In the genomic region with DNA sequence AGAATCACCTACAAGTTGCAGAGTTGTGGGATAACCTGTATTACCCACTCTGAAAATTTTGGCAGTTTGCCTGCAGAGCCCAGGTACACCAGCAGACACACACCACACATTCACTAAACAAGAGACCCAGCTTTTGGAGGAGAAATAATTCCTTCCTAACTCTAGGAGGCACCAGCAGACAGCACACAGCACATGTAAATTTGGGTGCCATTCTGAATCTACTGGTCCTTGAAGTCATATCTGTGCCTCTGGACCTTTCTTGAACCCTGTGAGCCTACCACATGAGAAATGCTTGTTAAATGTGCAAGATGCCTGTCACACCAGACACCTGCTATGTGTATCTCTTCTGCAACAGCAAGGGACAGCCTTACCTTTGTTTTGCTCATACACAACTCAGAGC, we compare ENCODE assay signal across 21 mouse cellular contexts. TPM values are rescaled to one million over a fixed set of nuclear protein-coding genes. Genes with fewer than 3 reads are reported as not detected.
DNase-seq lines count a peak whose midpoint lies in the region; ATAC-seq and TF ChIP-seq lines count a peak whose summit lies in the region.
"Had no signal": no experiment of that assay in that cellular context is flagged by ENCODE, and none has a peak within 500 bp of the region (broad histone marks: within the 10 kb centered on the region; RNA-seq: fewer than 3 reads in every experiment).

No protein-coding gene starts in this region.

- H3K4me3 ChIP-seq in left cerebral cortex, adult 2 months: no peak overlapping the region
- H3K4me3 ChIP-seq: heart, embryonic 10.5 days; kidney, embryonic 15.5 days; limb, embryonic 13.5 days; liver, embryonic 13.5 days; lung, embryonic 15.5 days had no signal

- POLR2A ChIA-PET in Patski (lab: Charles Lee): no interaction called here

- no peak for ATAC-seq in Patski
- ATAC-seq: forebrain, embryonic 16.5 days had no signal

- H3K27ac ChIP-seq in left cerebral cortex, adult 2 months: no peak overlapping the region
- H3K27ac ChIP-seq: heart, embryonic 10.5 days; kidney, embryonic 15.5 days; limb, embryonic 13.5 days; liver, embryonic 13.5 days; lung, embryonic 15.5 days had no signal

- TF ChIP-seq CTCF in left cerebral cortex, adult 2 months (IDR thresholded peaks at IDR 0.05): peak; percentile 3
- peak; percentile 39 for TF ChIP-seq CTCF in Patski (IDR thresholded peaks at IDR 0.05)

- DNase-seq in heart, adult 11 months: peak; percentile 67
- DNase-seq in heart, adult 8-10 months (ENCODE audit: low spot score): no peak
- DNase-seq in left cerebral cortex, adult 2 months (ENCODE audit: extremely low spot score in 1 of 2, low spot score in 2 of 2): no peak
- no peak for DNase-seq in left cerebral cortex, adult 9 months (ENCODE audit: low spot score in 2 of 2)
- DNase-seq in 3T3-L1 (ENCODE audit: low read depth, low spot score) (peak; percentile 27), Patski (ENCODE audit: low read depth, low spot score) (no peak)
- DNase-seq in adrenal gland, postnatal 36 days: no peak
- DNase-seq: B cell, adult 2 months; cerebellum, adult 8-10 months; cerebellum, postnatal 36 days; gastrocnemius, postnatal 36 days; kidney, adult 11 months; liver, embryonic 13.5 days; right cerebral cortex, postnatal 14 days had no signal

- no peaks in the 10 kb centered on the region for H3K27me3 ChIP-seq in Patski
- H3K27me3 ChIP-seq: kidney, embryonic 15.5 days; limb, embryonic 13.5 days; liver, embryonic 13.5 days; lung, embryonic 15.5 days had no signal

- CTCF ChIA-PET in Patski (lab: Charles Lee): interaction anchor here (1.4 to 2.6 kb wide), 2 partner anchors 11 to 128 kb away, joined by 4 to 9 read pairs; no protein-coding TSS in a partner anchor

- in situ Hi-C loops in Patski (cut with MboI; ENCODE audit: low pct_unique_long_range_greater_than_20kb): loop anchor here (25.0 kb wide), 1 partner anchor 407 kb away; no protein-coding TSS in a partner anchor

- intact Hi-C loops in left cerebral cortex, adult 2 months (cut with DNase I): no loop called here

RNA-seq across cellular contexts. Expression of a gene that starts 19.7 kb away (rescaled TPM):
- total RNA-seq in heart, adult 8-10 months (2022): 1 to 10 TPM in 3 of 4 experiments, under 1 TPM in 1; 0.94 to 1.7 (median 1.4) TPM
- total RNA-seq in left cerebral cortex, adult 2 months (2021): 1 to 10 TPM; 4.0 to 4.2 TPM
- 0.08 TPM for polyA plus RNA-seq in Patski (2021)
- total RNA-seq in adrenal gland, postnatal 36 days (2021): 1 to 10 TPM in 1 of 2 experiments, not detected in 1; 2.2 TPM
- total RNA-seq: hematopoietic stem cell, adult 5-6 weeks; MEL had no signal
- polyA plus RNA-seq: liver, embryonic 13.5 days had no signal

Comparison
In these comparisons a context has a peak if more than half of its experiments do, and no peak if none do; other contexts are left out.
1. DNase-seq: peak in heart, adult 11 months (single experiment) and 3T3-L1 (single experiment); none in heart, adult 8-10 months (single experiment), left cerebral cortex, adult 2 months (0 of 2), left cerebral cortex, adult 9 months (0 of 2), Patski (single experiment) and adrenal gland, postnatal 36 days (0 of 2).